Mouse (Mus musculus) lung, postnatal 0 days (tissue): ENCODE data around the gene Gm37240. TPM values are rescaled to one million over a fixed set of nuclear protein-coding genes. Genes with fewer than 3 reads are reported as not detected.
"Not testable (repeated sequence)": the region's sequence is repeated elsewhere in the genome, so short reads cannot be mapped to it uniquely, and the experiment has no call there.

ENCODE experiments used
- ATAC-seq: fragments of 200-750 bp; cut with Nextera tagmentation; 2 replicates; pipeline ENCODE4 v1.8.0; 2017; ENCODE audit warnings: moderate library complexity
- DNase-seq: peaks from one replicate; pipeline ENCODE4 v3.0.0-alpha.2; 2016; ENCODE audit warnings: low spot score
- H3K27ac ChIP-seq: fragments of 300-500 bp; sonication (generic); 2 replicates; pipeline ENCODE4 v1.5.1; 2014; ENCODE audit warnings: antibody characterized with exemption, mild to moderate bottlenecking, low read length, mixed read lengths
- H3K27me3 ChIP-seq: fragments of 300-500 bp; sonication (generic); replicated peaks from 2 replicates; pipeline ENCODE4 v1.6.1; 2014; ENCODE audit warnings: low read length, mixed read lengths; ENCODE audit not compliant: insufficient read depth
- H3K36me3 ChIP-seq: fragments of 300-500 bp; sonication (generic); 2 replicates; pipeline ENCODE4 v1.6.1; 2014; ENCODE audit warnings: low read length, mixed read lengths; ENCODE audit not compliant: insufficient read depth
- H3K4me1 ChIP-seq: fragments of 300-500 bp; sonication (generic); 2 replicates; pipeline ENCODE4 v1.6.1; 2014; ENCODE audit warnings: antibody characterized with exemption, low read depth, low read length, mixed read lengths; ENCODE audit not compliant: insufficient read depth
- H3K4me2 ChIP-seq: fragments of 300-500 bp; sonication (generic); replicated peaks from 2 replicates; pipeline ENCODE4 v1.6.1; 2014; ENCODE audit warnings: low read depth, mild to moderate bottlenecking, low read length, moderate library complexity, mixed read lengths
- H3K4me3 ChIP-seq: fragments of 300-500 bp; sonication (generic); 2 replicates; pipeline ENCODE4 v1.5.1; 2014; ENCODE audit warnings: low read depth, low read length
- H3K9ac ChIP-seq: fragments of 300-500 bp; sonication (generic); replicated peaks from 2 replicates; pipeline ENCODE4 v1.6.1; 2014; ENCODE audit warnings: low read depth, mild to moderate bottlenecking
- H3K9me3 ChIP-seq: fragments of 300-500 bp; sonication (generic); 2 replicates; pipeline ENCODE4 v1.6.1; 2016; ENCODE audit warnings: low read length, mixed read lengths
- CTCF ChIP-seq: IDR thresholded peaks from 2 replicates; pipeline ENCODE4 v1.5.1; 2016; ENCODE audit warnings: antibody characterized with exemption, mild to moderate bottlenecking
- EP300 ChIP-seq: IDR thresholded peaks from 2 replicates; pipeline ENCODE4 v1.6.1; 2016; ENCODE audit warnings: antibody characterized with exemption, mild to moderate bottlenecking, control low read depth
- WGBS: fragments of 180-500 bp; shearing (Covaris S2); extraction: QIAGEN DNeasy Blood & Tissue Kit; methylation state at CpG from one replicate; pipeline ENCODE4 v1.1.7; 2014; 5-methylcytosine and 5-hydroxymethylcytosine counted together
- polyA plus RNA-seq: library from polyadenylated mRNA; unstranded; fragments of >200 nt; fragmentation: Nextera tagmentation; extraction: Ambion mirVana; gene quantifications from 2 replicates; pipeline ENCODE4 v1.2.1, GENCODE M21; 2015

The Gm37240 gene
- polyA plus RNA-seq, 1 experiment from 2014 or later = 8.9 TPM

GRCm38 (mm10) chr3:84867991-84868390 lies 1019.3 kb downstream of the Gm37240 start:
- no peaks in the 10 kb centered on the region for H3K36me3 ChIP-seq
- H3K9ac ChIP-seq = no peak overlapping the region
- WGBS = 50% methylated on average over 1 of the region's 1 CpGs
- DNase-seq (no peak), ATAC-seq (no peak)
- H3K27me3 ChIP-seq = no peaks in the 10 kb centered on the region
- no peak overlapping the region for H3K27ac ChIP-seq
- no peak overlapping the region for H3K4me2 ChIP-seq
- peaks cover 3% of the 10 kb centered on the region; the same call in 1 of the 2 replicates for H3K4me1 ChIP-seq
- no peak overlapping the region for H3K4me3 ChIP-seq
- no peaks in the 10 kb centered on the region for H3K9me3 ChIP-seq
- TF ChIP-seq EP300 (no peak), CTCF (no peak)

- peaks cover 3% of the 10 kb centered on the region; the same call in 1 of the 2 replicates for H3K4me1 ChIP-seq
- no peak overlapping the region for H3K4me3 ChIP-seq
- TF ChIP-seq EP300 = no peak
- TF ChIP-seq CTCF = no peak
- H3K4me2 ChIP-seq = no peak overlapping the region
- no peak for ATAC-seq
- no peak overlapping the region for H3K9ac ChIP-seq
- DNase-seq = no peak
- no peaks in the 10 kb centered on the region for H3K27me3 ChIP-seq
- 47% methylated on average over 1 of the region's 1 CpGs for WGBS
- H3K36me3 ChIP-seq = no peaks in the 10 kb centered on the region
- no peak overlapping the region for H3K27ac ChIP-seq
- H3K9me3 ChIP-seq = no peaks in the 10 kb centered on the region
Observed at GRCm38 (mm10) chr3:84867434-84867975, 1019.8 kb downstream of the Gm37240 start.

- 41% methylated on average over 4 of the region's 4 CpGs for WGBS
- H3K4me2 ChIP-seq = no peak overlapping the region
- H3K9me3 ChIP-seq = no peaks in the 10 kb centered on the region
- H3K4me1 ChIP-seq = peaks cover 3% of the 10 kb centered on the region; the same call in 1 of the 2 replicates
- H3K27ac ChIP-seq = no peak overlapping the region
- H3K9ac ChIP-seq = no peak overlapping the region
- no peaks in the 10 kb centered on the region for H3K27me3 ChIP-seq
- no peak overlapping the region for H3K4me3 ChIP-seq
- ATAC-seq (no peak; the same call in 1 of the 2 replicates), DNase-seq (no peak)
- no peak for TF ChIP-seq EP300
- TF ChIP-seq CTCF = no peak
- no peaks in the 10 kb centered on the region for H3K36me3 ChIP-seq
Observed at GRCm38 (mm10) chr3:84866866-84867265, 1020.5 kb downstream of the Gm37240 start.

GRCm38 (mm10) chr3:84865684-84866083 lies 1021.6 kb downstream of the Gm37240 start:
- Histone ChIP-seq H3K36me3 (no peaks in the 10 kb centered on the region), H3K9ac (no peak overlapping the region), H3K27ac (no peak overlapping the region), H3K4me3 (no peak overlapping the region), H3K4me1 (peaks cover 3% of the 10 kb centered on the region; the same call in 1 of the 2 replicates), H3K9me3 (no peaks in the 10 kb centered on the region), H3K27me3 (no peaks in the 10 kb centered on the region), H3K4me2 (no peak overlapping the region)
- TF ChIP-seq CTCF (no peak), EP300 (no peak)
- 56% methylated on average over 3 of the region's 3 CpGs for WGBS
- DNase-seq = no peak
- ATAC-seq = no peak

GRCm38 (mm10) chr3:84861817-84862216 lies 1025.5 kb downstream of the Gm37240 start:
- not testable (repeated sequence) for H3K4me1 ChIP-seq, H3K36me3 ChIP-seq, H3K4me3 ChIP-seq, H3K9me3 ChIP-seq, H3K9ac ChIP-seq, ATAC-seq, H3K27me3 ChIP-seq, DNase-seq, H3K27ac ChIP-seq, H3K4me2 ChIP-seq
- WGBS = 87% methylated on average over 3 of the region's 3 CpGs

GRCm38 (mm10) chr3:84860669-84861068 lies 1026.6 kb downstream of the Gm37240 start:
- Histone ChIP-seq H3K4me1 (no peaks in the 10 kb centered on the region), H3K4me2 (no peak overlapping the region), H3K27ac (no peak overlapping the region), H3K36me3 (no peaks in the 10 kb centered on the region), H3K9ac (no peak overlapping the region), H3K27me3 (no peaks in the 10 kb centered on the region), H3K9me3 (no peaks in the 10 kb centered on the region), H3K4me3 (no peak overlapping the region)
- no peak for DNase-seq
- ATAC-seq = no peak
- TF ChIP-seq EP300 (no peak), CTCF (no peak)
- 79% methylated on average over 1 of the region's 1 CpGs for WGBS

- ATAC-seq = no peak
- Histone ChIP-seq H3K4me1 (peaks cover 5% of the 10 kb centered on the region; the same call in 1 of the 2 replicates), H3K27me3 (no peaks in the 10 kb centered on the region), H3K27ac (no peak overlapping the region), H3K4me3 (no peak overlapping the region), H3K4me2 (no peak overlapping the region), H3K9me3 (no peaks in the 10 kb centered on the region), H3K36me3 (no peaks in the 10 kb centered on the region), H3K9ac (no peak overlapping the region)
- TF ChIP-seq EP300 (no peak), CTCF (no peak)
- no peak for DNase-seq
- WGBS = 79% methylated on average over 1 of the region's 1 CpGs
Observed at GRCm38 (mm10) chr3:84854440-84854839, 1032.9 kb downstream of the Gm37240 start.
